Mouse (Mus musculus) limb, embryonic 15.5 days (tissue): ENCODE measurements around the gene Kcnn3. TPM values are rescaled to one million over a fixed set of nuclear protein-coding genes. Genes with fewer than 3 reads are reported as not detected.

Experiments
- ATAC-seq: fragments of 200-750 bp; cut with Nextera tagmentation; 2 replicates; pipeline ENCODE4 v1.8.0; 2017; ENCODE audit warnings: low read depth, moderate TSS enrichment; ENCODE audit not compliant: insufficient number of reproducible peaks, low FRiP score, low TSS enrichment
- H3K27ac ChIP-seq: fragments of 300-500 bp; sonication (generic); 2 replicates; pipeline ENCODE4 v1.5.1; 2015; ENCODE audit warnings: moderate library complexity, mild to moderate bottlenecking, inconsistent platforms
- H3K27me3 ChIP-seq: fragments of 300-500 bp; sonication (generic); 2 replicates; pipeline ENCODE4 v1.6.1; 2015; ENCODE audit warnings: inconsistent platforms
- H3K36me3 ChIP-seq: fragments of 300-500 bp; sonication (generic); 2 replicates; pipeline ENCODE4 v1.6.1; 2015; ENCODE audit warnings: inconsistent platforms
- H3K4me1 ChIP-seq: fragments of 300-500 bp; sonication (generic); 2 replicates; pipeline ENCODE4 v1.6.1; 2015; ENCODE audit warnings: inconsistent platforms
- H3K4me2 ChIP-seq: fragments of 300-500 bp; sonication (generic); 2 replicates; pipeline ENCODE4 v1.6.1; 2015; ENCODE audit warnings: mild to moderate bottlenecking, inconsistent platforms
- H3K4me3 ChIP-seq: fragments of 300-500 bp; sonication (generic); 2 replicates; pipeline ENCODE4 v1.5.1; 2015; ENCODE audit warnings: mild to moderate bottlenecking, inconsistent platforms
- H3K9ac ChIP-seq: fragments of 300-500 bp; sonication (generic); 2 replicates; pipeline ENCODE4 v1.6.1; 2015; ENCODE audit warnings: inconsistent platforms
- H3K9me3 ChIP-seq: fragments of 300-500 bp; sonication (generic); 2 replicates; pipeline ENCODE4 v1.6.1; 2016; ENCODE audit warnings: inconsistent platforms
- WGBS: fragments of 180-500 bp; shearing (Covaris S2); methylation state at CpG from one replicate; pipeline ENCODE4 v1.1.7; 2015; 5-methylcytosine and 5-hydroxymethylcytosine counted together
- polyA plus RNA-seq: library from polyadenylated mRNA; unstranded; fragments of >200 nt; fragmentation: Nextera tagmentation; extraction: Ambion mirVana; gene quantifications from 2 replicates; pipeline ENCODE4 v1.2.1, GENCODE M21; 2015

The Kcnn3 gene
- polyA plus RNA-seq, 1 experiment from 2014 or later = 4.7 TPM

GRCm38 (mm10) chr3:89647268-89647874 is 127.4 kb downstream of the Kcnn3 start:
- no peak overlapping the region for H3K4me3 ChIP-seq
- no peaks in the 10 kb centered on the region for H3K9me3 ChIP-seq
- H3K27ac ChIP-seq = peak overlapping the region; percentile 72
- H3K36me3 ChIP-seq = no peaks in the 10 kb centered on the region
- ATAC-seq = peak; percentile 22; the same call in 1 of the 2 replicates
- H3K9ac ChIP-seq = no peak overlapping the region
- H3K27me3 ChIP-seq = no peaks in the 10 kb centered on the region
- H3K4me1 ChIP-seq = peaks cover 23% of the 10 kb centered on the region
- H3K4me2 ChIP-seq = no peak overlapping the region
- WGBS = 54% methylated on average over 6 of the region's 6 CpGs

GRCm38 (mm10) chr3:89649890-89650289 is 129.9 kb downstream of the Kcnn3 start:
- Histone ChIP-seq H3K9ac (no peak overlapping the region), H3K9me3 (no peaks in the 10 kb centered on the region), H3K4me2 (no peak overlapping the region), H3K4me3 (no peak overlapping the region), H3K27me3 (no peaks in the 10 kb centered on the region), H3K4me1 (peaks cover 34% of the 10 kb centered on the region), H3K36me3 (no peaks in the 10 kb centered on the region), H3K27ac (no peak overlapping the region)
- no peak for ATAC-seq
- WGBS = 90% methylated on average over 7 of the region's 7 CpGs

GRCm38 (mm10) chr3:89653231-89653954 is 133.4 kb downstream of the Kcnn3 start:
- no peak overlapping the region for H3K4me2 ChIP-seq
- WGBS = 40% methylated on average over 12 of the region's 12 CpGs
- no peak overlapping the region for H3K9ac ChIP-seq
- no peaks in the 10 kb centered on the region for H3K27me3 ChIP-seq
- ATAC-seq = no peak
- H3K4me3 ChIP-seq = no peak overlapping the region
- H3K9me3 ChIP-seq = no peaks in the 10 kb centered on the region
- H3K4me1 ChIP-seq = peaks cover 15% of the 10 kb centered on the region
- H3K27ac ChIP-seq = no peak overlapping the region
- H3K36me3 ChIP-seq = no peaks in the 10 kb centered on the region

- H3K4me2 ChIP-seq = no peak overlapping the region
- H3K27ac ChIP-seq = no peak overlapping the region
- no peak for ATAC-seq
- WGBS = 85% methylated on average over 5 of the region's 5 CpGs
- H3K4me1 ChIP-seq = peaks cover 15% of the 10 kb centered on the region
- H3K9me3 ChIP-seq = no peaks in the 10 kb centered on the region
- no peak overlapping the region for H3K9ac ChIP-seq
- H3K27me3 ChIP-seq = no peaks in the 10 kb centered on the region
- no peaks in the 10 kb centered on the region for H3K36me3 ChIP-seq
- H3K4me3 ChIP-seq = no peak overlapping the region
Observed at GRCm38 (mm10) chr3:89657092-89657491, 137.1 kb downstream of the Kcnn3 start.

GRCm38 (mm10) chr3:89658457-89658856 is 138.5 kb downstream of the Kcnn3 start:
- H3K4me2 ChIP-seq = no peak overlapping the region
- no peak for ATAC-seq

GRCm38 (mm10) chr3:89659938-89660620 is 140.1 kb downstream of the Kcnn3 start:
- WGBS = 60% methylated on average over 11 of the region's 11 CpGs
- Histone ChIP-seq H3K4me2 (no peak overlapping the region), H3K4me3 (no peak overlapping the region), H3K9me3 (no peaks in the 10 kb centered on the region), H3K27me3 (no peaks in the 10 kb centered on the region), H3K36me3 (no peaks in the 10 kb centered on the region), H3K27ac (no peak overlapping the region), H3K9ac (no peak overlapping the region), H3K4me1 (peaks cover 19% of the 10 kb centered on the region)
- no peak for ATAC-seq

More at GRCm38 (mm10) chr3:89658457-89658856, 138.5 kb downstream of the Kcnn3 start:
- Histone ChIP-seq H3K27ac (no peak overlapping the region), H3K4me1 (peaks cover 7% of the 10 kb centered on the region), H3K36me3 (no peaks in the 10 kb centered on the region), H3K9me3 (no peaks in the 10 kb centered on the region), H3K4me3 (no peak overlapping the region), H3K27me3 (no peaks in the 10 kb centered on the region), H3K9ac (no peak overlapping the region)

GRCm38 (mm10) chr3:89664808-89665207 is 144.8 kb downstream of the Kcnn3 start:
- Histone ChIP-seq H3K9me3 (no peaks in the 10 kb centered on the region), H3K27me3 (no peaks in the 10 kb centered on the region), H3K27ac (no peak overlapping the region), H3K4me2 (no peak overlapping the region), H3K4me3 (no peak overlapping the region), H3K9ac (no peak overlapping the region), H3K4me1 (peaks cover 24% of the 10 kb centered on the region), H3K36me3 (no peaks in the 10 kb centered on the region)
- WGBS = 28% methylated on average over 12 of the region's 12 CpGs
- 0 out of 2 replicates have a peak, but pooled peaks have one; percentile 8 for ATAC-seq

GRCm38 (mm10) chr3:89667131-89667530 is 147.2 kb downstream of the Kcnn3 start:
- Histone ChIP-seq H3K9me3 (no peaks in the 10 kb centered on the region), H3K27me3 (no peaks in the 10 kb centered on the region), H3K4me2 (no peak overlapping the region), H3K4me1 (peaks cover 24% of the 10 kb centered on the region), H3K9ac (no peak overlapping the region), H3K36me3 (no peaks in the 10 kb centered on the region), H3K27ac (no peak overlapping the region), H3K4me3 (no peak overlapping the region)
- 34% methylated on average over 11 of the region's 11 CpGs for WGBS
- ATAC-seq = no peak

- H3K27me3 ChIP-seq = no peaks in the 10 kb centered on the region
- WGBS = 70% methylated on average over 6 of the region's 6 CpGs
- ATAC-seq = no peak
- H3K4me2 ChIP-seq = no peak overlapping the region
- peaks cover 9% of the 10 kb centered on the region for H3K4me1 ChIP-seq
- H3K27ac ChIP-seq = no peak overlapping the region
- H3K4me3 ChIP-seq = no peak overlapping the region
- H3K9me3 ChIP-seq = no peaks in the 10 kb centered on the region
- no peaks in the 10 kb centered on the region for H3K36me3 ChIP-seq
- no peak overlapping the region for H3K9ac ChIP-seq
Observed at GRCm38 (mm10) chr3:89671334-89671733, 151.4 kb downstream of the Kcnn3 start.

- 77% methylated on average over 12 of the region's 12 CpGs for WGBS
- H3K9me3 ChIP-seq = no peaks in the 10 kb centered on the region
Observed at GRCm38 (mm10) chr3:89672573-89673317, 152.8 kb downstream of the Kcnn3 start.

GRCm38 (mm10) chr3:89677617-89678016 is 157.7 kb downstream of the Kcnn3 start:
- ATAC-seq = no peak
- H3K9ac ChIP-seq = no peak overlapping the region
- H3K4me3 ChIP-seq = no peak overlapping the region
- 79% methylated on average over 5 of the region's 5 CpGs for WGBS
- H3K27ac ChIP-seq = no peak overlapping the region
- H3K36me3 ChIP-seq = no peaks in the 10 kb centered on the region
- no peaks in the 10 kb centered on the region for H3K9me3 ChIP-seq
- no peaks in the 10 kb centered on the region for H3K4me1 ChIP-seq
- no peak overlapping the region for H3K4me2 ChIP-seq
- H3K27me3 ChIP-seq = no peaks in the 10 kb centered on the region

More at GRCm38 (mm10) chr3:89672573-89673317, 152.8 kb downstream of the Kcnn3 start:
- no peak for ATAC-seq
- Histone ChIP-seq H3K4me1 (no peaks in the 10 kb centered on the region), H3K36me3 (no peaks in the 10 kb centered on the region), H3K27ac (no peak overlapping the region), H3K27me3 (no peaks in the 10 kb centered on the region), H3K4me2 (no peak overlapping the region), H3K4me3 (no peak overlapping the region), H3K9ac (no peak overlapping the region)
